Mouse (Mus musculus) liver, adult 2 months (tissue): ENCODE data around the gene Mfap3.

Experiments used
- CTCF ChIP-seq: fragments of 200-500 bp; IDR thresholded peaks from 2 replicates; pipeline ENCODE4 v1.5.1; 2011; ENCODE audit warnings: low read depth, low read length, control low read depth
- POLR2A ChIP-seq: fragments of 200-500 bp; IDR thresholded peaks from 2 replicates; pipeline ENCODE4 v1.6.1; 2011; ENCODE audit warnings: low read length, control low read depth; ENCODE audit not compliant: insufficient read depth; ENCODE audit errors: extremely low read depth

GRCm38 (mm10) chr11:57553015-57553780 is 34.7 kb downstream of the Mfap3 start:
- TF ChIP-seq POLR2A (no peak), CTCF (no peak)
